ENCODE assay signal across 13 mouse cellular contexts in the genomic region with DNA sequence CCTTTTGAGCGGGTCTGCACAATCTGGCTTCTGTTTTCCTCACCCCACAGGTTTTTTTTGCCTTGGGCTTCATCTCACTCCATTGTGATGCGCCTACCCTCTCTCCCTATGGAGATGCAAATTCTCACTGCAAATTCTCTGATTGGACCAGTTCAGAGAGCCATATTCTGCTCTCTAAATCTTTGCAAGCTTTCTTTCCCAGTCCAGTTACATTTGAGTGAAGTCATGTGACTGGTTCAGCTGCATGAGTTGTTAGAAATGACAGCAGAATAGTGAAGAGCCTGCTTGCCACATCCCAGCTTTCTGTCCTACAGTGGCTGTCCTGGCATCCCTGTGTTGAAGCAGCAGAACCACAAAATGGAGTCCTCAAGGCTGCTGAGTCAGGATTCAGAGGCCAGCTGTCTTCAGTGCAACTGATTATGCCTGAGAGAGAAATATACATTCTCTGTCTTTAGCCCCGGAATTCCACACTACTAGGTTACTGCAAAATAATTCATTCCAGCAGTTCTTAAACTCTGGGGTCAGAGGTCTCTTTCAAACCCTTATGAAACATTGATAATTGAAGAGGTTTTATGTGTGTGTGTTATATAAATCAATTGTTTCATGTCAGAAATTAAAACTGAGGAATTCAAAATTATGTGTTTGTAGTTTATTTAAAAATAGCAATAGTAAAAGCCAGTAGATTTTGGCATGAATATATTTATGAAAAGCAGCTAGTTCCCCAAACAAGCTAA.
A peak's percentile ranks its signal among the peaks of the same experiment; 100 is the strongest.
DNase-seq lines count a peak whose midpoint lies in the region; ATAC-seq lines count a peak whose summit lies in the region.
"Had no signal": no experiment of that assay in that cellular context is flagged by ENCODE, and none has a peak within 500 bp of the region (broad histone marks: within the 10 kb centered on the region; RNA-seq: fewer than 3 reads in every experiment).

No protein-coding gene starts in this region.

- H3K36me3 ChIP-seq in kidney, embryonic 16.5 days (ENCODE audit: insufficient read depth, low read length) = no peaks in the 10 kb centered on the region
- no peaks in the 10 kb centered on the region for H3K36me3 ChIP-seq in forebrain, embryonic 16.5 days (ENCODE audit: control insufficient read depth, insufficient read depth)
- H3K36me3 ChIP-seq in midbrain, embryonic 11.5 days (ENCODE audit: control insufficient read depth, insufficient read depth, low read length) = no peaks in the 10 kb centered on the region

- H3K4me2 ChIP-seq in kidney, embryonic 16.5 days (replicated peaks; ENCODE audit: low read depth, low read length) = no peak overlapping the region
- H3K4me2 ChIP-seq in forebrain, embryonic 16.5 days (ENCODE audit: low read length) = no peak overlapping the region
- no peak overlapping the region for H3K4me2 ChIP-seq in midbrain, embryonic 11.5 days
- H3K4me2 ChIP-seq: liver, embryonic 11.5 days had no signal

- no peak overlapping the region for H3K4me3 ChIP-seq in kidney, embryonic 16.5 days (ENCODE audit: low read length)
- H3K4me3 ChIP-seq in forebrain, embryonic 16.5 days (replicated peaks; ENCODE audit: low read length) = no peak overlapping the region
- H3K4me3 ChIP-seq in midbrain, embryonic 11.5 days (ENCODE audit: low read depth, low read length) = no peak overlapping the region
- H3K4me3 ChIP-seq: heart, adult 2 months had no signal

- H3K27ac ChIP-seq in kidney, embryonic 16.5 days (ENCODE audit: low read length) = peak overlapping the region; percentile 36; the same call in 1 of the 2 replicates
- H3K27ac ChIP-seq in forebrain, embryonic 16.5 days (ENCODE audit: low read length) = no peak overlapping the region
- H3K27ac ChIP-seq in midbrain, embryonic 11.5 days (ENCODE audit: low read depth, low read length) = no peak overlapping the region
- H3K27ac ChIP-seq: heart, adult 2 months had no signal

- no peak for DNase-seq in kidney, adult 9 months
- DNase-seq in brain, adult 2 months (ENCODE audit: low read depth, low spot score) = peak; percentile 44
- DNase-seq in midbrain, embryonic 11.5 days (ENCODE audit: low spot score, missing footprints) = peak; percentile 89
- DNase-seq in cerebellum, postnatal 4 days (ENCODE audit: low spot score in 2 of 2) = no peak
- DNase-seq in liver = no peak
- no peak for DNase-seq in right cerebral cortex, postnatal 25 days
- DNase-seq: adrenal gland, postnatal 36 days; heart, adult 2 months; kidney, postnatal 14 days; thymus, postnatal 36 days had no signal

- ATAC-seq in kidney, embryonic 16.5 days (ENCODE audit: low FRiP score, low TSS enrichment) = no peak
- peak; percentile 68 for ATAC-seq in forebrain, embryonic 16.5 days
- ATAC-seq in midbrain, embryonic 11.5 days (ENCODE audit: low FRiP score) = peak; percentile 75

- H3K27me3 ChIP-seq in kidney, embryonic 16.5 days (ENCODE audit: insufficient read depth, low read length) = no peaks in the 10 kb centered on the region; the same call in 1 of the 2 replicates
- H3K27me3 ChIP-seq in forebrain, embryonic 16.5 days (replicated peaks; ENCODE audit: control insufficient read depth, insufficient read depth, low read length) = no peaks in the 10 kb centered on the region
- H3K27me3 ChIP-seq in midbrain, embryonic 11.5 days (ENCODE audit: control insufficient read depth, insufficient read depth, low read length) = no peaks in the 10 kb centered on the region

- WGBS in kidney, embryonic 16.5 days = 49% methylated on average over 3 of the region's 3 CpGs
- WGBS in forebrain, embryonic 16.5 days = 26% methylated on average over 3 of the region's 3 CpGs
- whole genome bisulfite sequencing in midbrain, embryonic 11.5 days = 30% methylated on average over 3 of the region's 3 CpGs

- no peaks in the 10 kb centered on the region for H3K9me3 ChIP-seq in kidney, embryonic 16.5 days (ENCODE audit: low read length)
- no peaks in the 10 kb centered on the region for H3K9me3 ChIP-seq in forebrain, embryonic 16.5 days (ENCODE audit: control insufficient read depth, low read length)
- H3K9me3 ChIP-seq in midbrain, embryonic 11.5 days (ENCODE audit: control insufficient read depth, low read length) = no peaks in the 10 kb centered on the region

- H3K4me1 ChIP-seq in kidney, embryonic 16.5 days (ENCODE audit: insufficient read depth, low read length) = no peaks in the 10 kb centered on the region
- no peaks in the 10 kb centered on the region for H3K4me1 ChIP-seq in forebrain, embryonic 16.5 days (replicated peaks; ENCODE audit: control insufficient read depth, insufficient read depth, low read length)
- peaks cover 12% of the 10 kb centered on the region for H3K4me1 ChIP-seq in midbrain, embryonic 11.5 days (ENCODE audit: control insufficient read depth, insufficient read depth, low read length)

- no peak overlapping the region for H3K9ac ChIP-seq in kidney, embryonic 16.5 days (replicated peaks; ENCODE audit: low read length)
- no peak overlapping the region for H3K9ac ChIP-seq in forebrain, embryonic 16.5 days (replicated peaks; ENCODE audit: low read depth, low read length)
- H3K9ac ChIP-seq in midbrain, embryonic 11.5 days (ENCODE audit: low read length) = no peak overlapping the region

Comparison
In these comparisons a context has a peak if more than half of its experiments do, and no peak if none do; other contexts are left out.
1. DNase-seq: peak in brain, adult 2 months (single experiment) and midbrain, embryonic 11.5 days (single experiment); none in kidney, adult 9 months (single experiment), cerebellum, postnatal 4 days (0 of 2), liver (single experiment) and right cerebral cortex, postnatal 25 days (single experiment).